Mouse (Mus musculus): ENCODE data around the gene Nav2. TPM values are rescaled to one million over a fixed set of nuclear protein-coding genes. Genes with fewer than 3 reads are reported as not detected.

The Nav2 gene
- polyA plus RNA-seq, 1 experiment from 2014 or later = 22.2 TPM

DNA sequence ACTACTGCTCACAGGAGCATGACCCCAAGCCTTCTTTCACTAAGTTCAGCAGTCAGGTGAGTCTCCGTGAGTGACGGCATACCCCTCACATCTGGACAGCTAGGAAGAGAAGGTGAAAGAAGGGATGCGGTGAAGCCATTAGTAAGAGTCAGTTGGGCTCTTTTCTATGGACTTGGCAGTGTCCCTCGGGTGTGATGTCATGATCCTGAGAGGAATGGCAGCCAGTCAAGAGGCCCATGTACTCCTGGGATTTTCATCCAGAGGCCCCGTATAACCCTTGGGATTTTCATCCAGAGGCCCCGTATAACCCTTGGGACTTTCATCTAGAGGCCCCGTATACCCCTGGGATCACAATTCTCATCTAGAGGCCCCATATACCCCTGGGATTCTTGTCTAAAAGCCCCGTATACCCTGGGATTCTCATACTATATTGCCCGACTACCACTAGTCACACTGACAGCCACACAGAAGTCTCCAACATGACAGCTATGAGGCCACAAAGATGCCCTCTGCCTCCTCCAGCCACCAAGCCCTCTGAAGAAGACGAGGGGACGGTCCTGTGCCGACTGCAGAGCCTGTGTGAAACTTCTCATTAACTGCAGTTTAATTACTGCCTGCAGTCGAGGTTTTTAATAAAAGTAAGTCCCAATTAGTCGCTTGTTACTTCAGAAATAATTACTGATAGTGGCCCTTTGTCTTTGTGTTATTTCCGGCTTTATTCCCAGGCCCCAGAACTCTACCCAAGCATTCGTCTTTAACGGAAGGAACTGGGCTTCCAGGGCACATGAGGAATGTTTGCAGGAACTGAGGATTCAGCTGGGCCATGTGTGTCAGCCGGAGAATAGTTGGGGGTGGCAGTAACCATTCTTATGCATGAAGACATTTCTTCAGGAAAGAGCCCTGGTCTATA is 251.4 kb downstream of the Nav2 start:
- H3K27ac ChIP-seq = no peak overlapping the region
- H3K4me2 ChIP-seq (replicated peaks) = no peak overlapping the region
- H3K9me3 ChIP-seq = 0 out of 2 replicates have a peak, but pooled peaks cover 6% of the 10 kb centered on the region
- H3K36me3 ChIP-seq = no peaks in the 10 kb centered on the region
- H3K4me1 ChIP-seq (replicated peaks) = peaks cover 48% of the 10 kb centered on the region
- ATAC-seq = no peak
- H3K27me3 ChIP-seq = no peaks in the 10 kb centered on the region
- 81% methylated on average over 18 of the region's 18 CpGs for WGBS
- H3K4me3 ChIP-seq (replicated peaks) = no peak overlapping the region
- no peak overlapping the region for H3K9ac ChIP-seq (replicated peaks)

DNA sequence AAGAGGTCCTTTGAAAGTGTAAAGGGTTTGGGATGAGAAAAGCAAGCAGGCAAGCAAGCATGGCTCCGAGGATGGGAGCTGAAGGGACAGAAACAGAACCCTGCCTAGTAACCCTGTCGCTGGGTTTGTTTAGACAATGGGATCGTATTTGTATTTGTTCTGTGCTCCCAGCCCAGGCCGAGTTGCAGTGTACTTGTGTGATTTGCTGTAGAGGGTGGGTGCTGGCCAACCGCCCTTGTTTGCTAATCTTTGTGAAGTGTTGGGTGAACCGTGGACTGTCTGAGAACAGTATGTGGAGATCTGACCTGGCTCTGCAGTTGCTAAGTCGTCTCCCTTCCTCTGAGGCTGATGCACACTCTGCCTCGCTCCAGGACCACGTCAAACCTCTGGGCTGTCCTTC is 253.6 kb downstream of the Nav2 start:
- no peak for ATAC-seq
- Histone ChIP-seq H3K9ac (replicated peaks) (no peak overlapping the region), H3K36me3 (no peaks in the 10 kb centered on the region), H3K4me2 (replicated peaks) (no peak overlapping the region), H3K9me3 (no peaks in the 10 kb centered on the region), H3K4me1 (replicated peaks) (peaks cover 62% of the 10 kb centered on the region), H3K4me3 (replicated peaks) (no peak overlapping the region), H3K27me3 (no peaks in the 10 kb centered on the region), H3K27ac (peak overlapping the region; percentile 1)
- WGBS = 41% methylated on average over 9 of the region's 9 CpGs

DNA sequence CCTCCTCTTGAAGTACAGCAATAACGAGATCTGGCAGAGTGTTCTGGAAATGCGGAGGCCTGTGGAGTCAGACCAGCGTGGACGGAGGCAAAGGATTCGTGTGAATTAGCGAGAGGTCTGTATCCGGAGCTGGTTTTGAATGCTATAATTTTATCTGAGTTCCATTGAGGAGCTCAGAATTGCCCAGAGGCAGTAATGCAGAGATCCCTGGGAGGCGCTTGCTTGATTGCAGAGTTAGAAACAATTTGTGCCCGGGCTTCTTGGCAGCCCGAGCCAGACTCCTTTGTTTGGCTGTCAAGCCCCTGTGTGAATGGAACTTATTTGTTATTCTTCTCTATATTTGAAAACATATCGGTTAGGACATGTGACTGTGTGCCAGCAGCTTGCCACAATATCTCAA is 255.3 kb downstream of the Nav2 start:
- Histone ChIP-seq H3K4me1 (replicated peaks) (peaks cover 69% of the 10 kb centered on the region), H3K9me3 (no peaks in the 10 kb centered on the region), H3K4me3 (replicated peaks) (no peak overlapping the region), H3K36me3 (no peaks in the 10 kb centered on the region), H3K4me2 (replicated peaks) (no peak overlapping the region), H3K27me3 (no peaks in the 10 kb centered on the region), H3K9ac (replicated peaks) (0 out of 2 replicates have a peak overlapping the region, but pooled peaks have one; percentile 11), H3K27ac (peak overlapping the region; percentile 66)
- 34% methylated on average over 11 of the region's 11 CpGs for WGBS
- peak; percentile 40; the same call in 1 of the 2 replicates for ATAC-seq

DNA sequence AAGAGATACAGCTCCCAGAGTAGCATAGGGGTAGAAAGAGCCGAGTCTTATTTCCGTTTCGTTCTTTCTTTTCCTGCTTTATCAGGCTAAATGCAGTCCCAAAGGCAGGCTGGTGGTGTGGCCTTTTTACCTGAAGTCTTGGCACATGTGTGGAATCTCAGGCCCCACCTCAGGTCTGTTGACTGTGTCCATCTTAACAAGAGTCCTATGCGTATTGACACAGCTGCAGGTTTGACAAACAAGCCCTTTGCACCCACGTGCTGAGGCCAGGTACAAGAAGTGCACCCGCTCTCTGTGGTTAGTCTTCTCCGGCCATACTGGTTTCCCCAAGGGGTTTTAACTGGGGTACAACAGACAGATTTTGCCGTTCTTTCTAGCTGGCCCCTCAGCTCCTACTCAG is 256.4 kb downstream of the Nav2 start:
- 94% methylated on average over 8 of the region's 8 CpGs for WGBS
- Histone ChIP-seq H3K4me3 (replicated peaks) (no peak overlapping the region), H3K4me2 (replicated peaks) (no peak overlapping the region), H3K4me1 (replicated peaks) (peaks cover 70% of the 10 kb centered on the region), H3K27me3 (no peaks in the 10 kb centered on the region), H3K9me3 (no peaks in the 10 kb centered on the region), H3K9ac (replicated peaks) (no peak overlapping the region), H3K36me3 (no peaks in the 10 kb centered on the region), H3K27ac (no peak overlapping the region)
- no peak for ATAC-seq

DNA sequence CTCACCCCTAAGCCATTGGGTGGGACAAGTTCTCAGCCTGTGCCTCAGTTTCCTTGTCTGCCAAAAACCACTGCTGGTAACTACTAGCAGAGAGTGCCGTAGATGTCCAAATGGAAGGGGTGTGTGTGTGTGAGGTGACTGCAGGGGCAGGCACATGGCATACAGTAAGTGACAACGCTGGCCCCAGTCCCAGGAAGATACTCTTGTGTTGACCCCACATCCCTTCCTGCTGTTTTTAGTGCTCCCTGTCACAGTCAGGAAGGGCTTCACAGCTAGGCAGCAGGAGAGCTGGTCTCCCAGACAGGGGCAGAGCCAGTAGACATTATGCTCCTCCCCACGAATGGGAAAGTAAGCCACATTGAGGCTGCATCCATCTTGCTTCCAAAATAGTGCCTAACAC is 264.4 kb downstream of the Nav2 start:
- Histone ChIP-seq H3K4me1 (replicated peaks) (peaks cover 39% of the 10 kb centered on the region), H3K4me3 (replicated peaks) (no peak overlapping the region), H3K36me3 (no peaks in the 10 kb centered on the region), H3K9ac (replicated peaks) (no peak overlapping the region), H3K27ac (0 out of 2 replicates have a peak overlapping the region, but pooled peaks have one; percentile 0), H3K27me3 (no peaks in the 10 kb centered on the region), H3K4me2 (replicated peaks) (no peak overlapping the region), H3K9me3 (no peaks in the 10 kb centered on the region)
- 91% methylated on average over 3 of the region's 3 CpGs for WGBS
- ATAC-seq = no peak

DNA sequence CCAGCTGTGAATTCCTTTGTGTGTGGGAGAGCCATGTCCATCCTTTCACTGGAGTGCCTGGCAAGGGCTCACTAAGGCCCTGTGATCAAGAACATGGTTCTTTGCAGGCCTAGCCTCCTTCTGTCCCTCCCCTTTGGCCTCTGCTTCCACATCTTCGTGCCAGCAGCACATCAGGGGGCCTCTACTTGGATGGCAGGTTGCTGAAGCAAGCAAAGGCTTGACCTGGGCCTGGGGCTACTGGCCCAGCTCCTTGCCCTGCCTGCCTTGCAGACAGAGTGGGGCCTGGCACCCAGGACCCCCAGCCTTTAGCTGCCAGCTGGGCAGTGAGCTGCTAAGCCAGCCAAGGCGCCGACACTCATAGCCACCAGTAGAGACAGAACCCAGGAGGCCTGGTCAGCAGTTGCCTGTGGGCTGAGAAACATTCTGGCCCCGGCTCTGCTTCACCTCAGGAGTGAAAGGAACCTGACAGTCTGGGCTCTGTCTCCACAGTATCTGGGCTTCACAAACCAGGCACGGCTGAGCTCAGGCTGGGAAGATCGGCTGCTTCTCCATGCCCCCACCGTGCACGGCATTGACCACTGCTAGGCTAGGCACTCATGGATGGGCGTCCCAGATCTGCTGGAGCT is 267.4 kb downstream of the Nav2 start:
- Histone ChIP-seq H3K9me3 (no peaks in the 10 kb centered on the region), H3K4me1 (replicated peaks) (peaks cover 24% of the 10 kb centered on the region), H3K27me3 (no peaks in the 10 kb centered on the region), H3K4me2 (replicated peaks) (no peak overlapping the region), H3K4me3 (replicated peaks) (no peak overlapping the region), H3K27ac (peak overlapping the region; percentile 57; the same call in 1 of the 2 replicates), H3K36me3 (no peaks in the 10 kb centered on the region), H3K9ac (replicated peaks) (no peak overlapping the region)
- WGBS = 72% methylated on average over 9 of the region's 9 CpGs
- 0 out of 2 replicates have a peak, but pooled peaks have one; percentile 35 for ATAC-seq

DNA sequence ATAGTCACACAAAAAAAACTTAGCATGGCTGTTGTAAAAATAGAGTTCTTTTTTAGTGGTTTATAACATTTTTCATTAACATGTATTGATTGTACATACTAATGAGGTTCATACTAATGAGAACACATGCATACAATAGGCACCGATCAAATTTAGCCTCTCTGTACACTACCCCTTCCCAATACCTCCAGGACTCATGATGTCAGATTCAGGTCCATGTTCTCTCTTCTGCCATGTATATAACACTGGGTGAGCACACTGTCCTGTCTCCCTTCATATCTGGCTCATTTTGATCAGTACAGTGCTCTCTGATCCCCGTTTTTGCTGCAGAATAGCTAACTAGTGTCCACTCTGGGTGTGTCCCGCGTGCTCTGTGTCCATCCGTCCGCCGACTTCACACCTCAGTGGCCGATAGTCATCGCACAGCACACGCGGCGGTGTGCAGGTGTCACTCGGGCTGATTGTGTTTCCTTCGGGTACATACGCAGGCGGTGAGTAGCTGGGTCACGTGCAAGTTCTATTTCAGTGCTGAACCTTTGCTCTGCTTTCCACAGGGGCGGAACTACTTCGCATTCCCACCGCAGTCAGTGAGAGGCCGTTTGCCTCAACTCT is 268.2 kb downstream of the Nav2 start:
- no peaks in the 10 kb centered on the region for H3K27me3 ChIP-seq
- no peaks in the 10 kb centered on the region for H3K36me3 ChIP-seq
- H3K4me3 ChIP-seq (replicated peaks) = no peak overlapping the region
- H3K4me1 ChIP-seq (replicated peaks) = peaks cover 24% of the 10 kb centered on the region
- no peaks in the 10 kb centered on the region for H3K9me3 ChIP-seq
- WGBS = 82% methylated on average over 21 of the region's 21 CpGs
- no peak overlapping the region for H3K9ac ChIP-seq (replicated peaks)
- 0 out of 2 replicates have a peak overlapping the region, but pooled peaks have one; percentile 25 for H3K27ac ChIP-seq
- ATAC-seq = peak; percentile 18; the same call in 1 of the 2 replicates
- no peak overlapping the region for H3K4me2 ChIP-seq (replicated peaks)

DNA sequence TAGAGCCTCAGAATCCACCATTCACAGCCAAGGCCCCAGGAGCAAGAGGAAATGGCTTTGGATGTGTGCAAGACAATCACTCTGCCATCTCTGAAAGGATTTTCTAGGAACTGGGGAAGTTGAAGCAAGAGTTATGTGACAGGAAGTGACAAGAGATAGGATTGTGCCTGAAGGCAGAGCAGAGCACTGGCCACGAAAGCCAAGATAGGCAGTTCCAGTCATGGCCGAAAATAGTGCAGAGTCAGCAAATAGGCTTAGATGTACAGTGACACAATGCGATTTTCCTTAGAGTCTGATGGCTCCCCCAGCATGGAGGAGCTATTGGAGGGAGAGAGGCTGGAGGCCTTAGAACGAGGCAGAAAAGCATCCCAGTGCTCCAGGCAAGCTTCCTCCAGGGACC is 269.7 kb downstream of the Nav2 start:
- no peaks in the 10 kb centered on the region for H3K27me3 ChIP-seq
- no peak overlapping the region for H3K9ac ChIP-seq (replicated peaks)
- H3K36me3 ChIP-seq = no peaks in the 10 kb centered on the region
- H3K4me1 ChIP-seq (replicated peaks) = peaks cover 31% of the 10 kb centered on the region
- H3K27ac ChIP-seq = no peak overlapping the region
- ATAC-seq = no peak
- no peak overlapping the region for H3K4me3 ChIP-seq (replicated peaks)
- no peaks in the 10 kb centered on the region for H3K9me3 ChIP-seq
- H3K4me2 ChIP-seq (replicated peaks) = no peak overlapping the region
- WGBS = 75% methylated on average over 4 of the region's 4 CpGs

DNA sequence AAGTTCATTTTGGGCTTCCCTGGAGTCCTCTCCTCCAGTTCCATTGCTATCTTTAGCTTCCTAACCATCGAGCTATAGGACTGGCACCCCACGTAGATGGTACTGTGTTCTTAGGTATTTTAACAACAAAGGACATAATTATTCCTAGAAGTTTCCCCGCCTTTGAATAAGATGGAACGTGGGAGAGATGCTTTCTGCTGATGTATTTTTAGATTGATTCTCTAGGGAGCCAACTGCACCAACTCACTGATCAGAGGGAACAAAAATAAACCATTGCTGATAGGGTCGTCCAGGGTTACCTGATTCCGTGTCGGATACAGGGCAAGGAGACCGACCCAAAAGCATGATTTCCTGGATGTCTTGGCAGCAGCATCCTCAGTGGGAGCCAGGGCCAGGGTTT is 272.5 kb downstream of the Nav2 start:
- Histone ChIP-seq H3K9me3 (no peaks in the 10 kb centered on the region), H3K27me3 (no peaks in the 10 kb centered on the region), H3K36me3 (no peaks in the 10 kb centered on the region), H3K4me2 (replicated peaks) (no peak overlapping the region), H3K4me1 (replicated peaks) (peaks cover 46% of the 10 kb centered on the region), H3K27ac (no peak overlapping the region), H3K4me3 (replicated peaks) (no peak overlapping the region), H3K9ac (replicated peaks) (no peak overlapping the region)
- WGBS = 85% methylated on average over 8 of the region's 8 CpGs
- no peak for ATAC-seq

DNA sequence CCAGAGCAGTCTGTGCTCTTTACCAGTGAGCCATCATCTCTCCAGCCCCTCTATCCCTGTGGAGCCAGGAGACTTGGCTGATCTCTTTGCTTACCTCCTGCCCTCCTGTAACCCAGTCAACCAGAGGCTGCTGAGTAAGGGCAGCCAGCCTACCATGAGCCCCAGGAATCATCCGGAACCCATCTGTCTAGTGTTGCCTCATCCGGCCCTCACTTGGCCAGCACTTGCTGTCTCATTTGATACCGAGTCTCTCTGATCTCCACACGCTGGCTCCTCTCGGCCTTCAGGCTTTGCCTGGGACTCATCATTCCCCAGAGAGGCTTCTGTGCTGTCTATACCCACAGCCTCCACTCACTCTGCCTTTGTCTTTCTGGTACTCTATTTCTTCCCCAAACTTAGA is 273.9 kb downstream of the Nav2 start:
- peaks cover 42% of the 10 kb centered on the region for H3K4me1 ChIP-seq (replicated peaks)
- no peak for ATAC-seq
- 79% methylated on average over 5 of the region's 5 CpGs for WGBS
- no peak overlapping the region for H3K4me3 ChIP-seq (replicated peaks)
- no peaks in the 10 kb centered on the region for H3K9me3 ChIP-seq
- H3K27ac ChIP-seq = no peak overlapping the region
- no peak overlapping the region for H3K4me2 ChIP-seq (replicated peaks)
- H3K9ac ChIP-seq (replicated peaks) = no peak overlapping the region
- no peaks in the 10 kb centered on the region for H3K27me3 ChIP-seq
- H3K36me3 ChIP-seq = no peaks in the 10 kb centered on the region

DNA sequence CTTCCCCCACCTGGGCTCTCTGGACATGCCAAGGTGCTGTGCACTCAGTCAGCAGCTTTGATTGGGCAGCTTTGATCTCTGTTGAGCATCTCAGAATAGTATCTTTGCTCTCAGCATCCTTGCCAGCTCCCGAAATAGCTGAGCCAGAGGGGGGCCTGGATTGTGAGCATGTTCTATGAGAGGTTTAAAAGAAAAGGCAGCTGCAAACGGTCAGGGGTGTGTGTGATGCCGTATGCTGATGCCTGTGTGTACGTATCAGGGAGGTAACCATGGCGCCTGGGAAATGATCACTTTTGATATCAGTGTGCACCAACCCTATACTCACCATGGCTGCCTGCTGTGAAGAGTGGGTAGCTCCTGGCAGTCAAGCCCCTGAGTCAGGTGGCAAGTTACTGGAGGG is 275.2 kb downstream of the Nav2 start:
- Histone ChIP-seq H3K4me1 (replicated peaks) (peaks cover 50% of the 10 kb centered on the region), H3K9ac (replicated peaks) (no peak overlapping the region; the same call in 1 of the 2 replicates), H3K4me2 (replicated peaks) (no peak overlapping the region), H3K4me3 (replicated peaks) (no peak overlapping the region), H3K36me3 (no peaks in the 10 kb centered on the region), H3K27ac (no peak overlapping the region), H3K27me3 (no peaks in the 10 kb centered on the region), H3K9me3 (no peaks in the 10 kb centered on the region)
- 51% methylated on average over 5 of the region's 5 CpGs for WGBS
- peak; percentile 19; the same call in 1 of the 2 replicates for ATAC-seq

DNA sequence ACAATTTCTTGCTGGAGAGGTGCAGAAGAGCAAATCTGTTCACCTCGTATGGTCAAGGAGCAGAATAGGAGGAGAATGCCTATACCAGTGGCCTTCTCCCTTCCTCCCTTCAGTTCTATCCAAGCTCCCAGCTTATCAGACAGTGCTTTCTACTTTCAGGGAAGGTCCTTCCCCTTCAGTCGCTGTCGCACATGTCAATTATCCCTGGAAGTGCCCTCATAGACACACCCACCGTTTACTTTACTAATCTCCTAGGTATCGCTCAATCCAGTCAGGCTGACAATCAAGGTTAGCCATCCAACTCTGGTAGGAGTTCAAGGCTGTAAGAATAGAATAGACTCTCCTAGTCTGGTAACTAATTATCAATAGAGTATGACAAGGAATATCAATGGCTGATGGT is 277.5 kb downstream of the Nav2 start:
- ATAC-seq = no peak
- Histone ChIP-seq H3K27ac (no peak overlapping the region), H3K36me3 (no peaks in the 10 kb centered on the region), H3K4me3 (replicated peaks) (no peak overlapping the region), H3K9me3 (no peaks in the 10 kb centered on the region), H3K9ac (replicated peaks) (no peak overlapping the region), H3K27me3 (no peaks in the 10 kb centered on the region), H3K4me1 (replicated peaks) (peaks cover 73% of the 10 kb centered on the region), H3K4me2 (replicated peaks) (no peak overlapping the region)
- 75% methylated on average over 5 of the region's 5 CpGs for WGBS

Data from midbrain, embryonic 13.5 days (tissue).